Mouse (Mus musculus) CH12F3 (cell line): ENCODE results near the gene Ptpn14.

ENCODE experiments used
- in situ Hi-C: fragments of 300-500 bp; cut with MboI; formaldehyde crosslinking; loops from 2 replicates; pipeline ENCODE4 v1.14.3; 2020; ENCODE audit warnings: low sequenced_read_pairs

Gene Ptpn14

DNA sequence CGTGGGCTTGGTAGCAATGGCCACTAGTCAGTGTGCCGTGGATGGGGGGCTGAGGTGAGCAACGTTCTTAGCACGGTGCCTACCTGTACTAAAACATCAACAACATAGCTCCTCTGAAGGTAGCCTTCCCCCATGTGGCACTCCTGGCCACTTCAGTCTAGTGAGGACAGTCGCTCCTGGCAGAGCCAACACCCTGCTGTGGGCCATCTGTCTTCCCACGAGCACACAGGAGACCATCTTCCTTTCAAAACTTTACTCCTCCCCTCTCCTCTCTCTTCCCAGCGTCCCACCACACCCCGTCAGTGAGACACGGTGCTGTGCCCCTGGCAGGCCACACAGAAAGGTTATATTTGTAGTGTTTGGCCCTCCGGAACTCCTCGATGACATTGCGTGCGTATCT is 156.9 kb downstream of the Ptpn14 start:
- in situ Hi-C loops, result no loop called here

DNA sequence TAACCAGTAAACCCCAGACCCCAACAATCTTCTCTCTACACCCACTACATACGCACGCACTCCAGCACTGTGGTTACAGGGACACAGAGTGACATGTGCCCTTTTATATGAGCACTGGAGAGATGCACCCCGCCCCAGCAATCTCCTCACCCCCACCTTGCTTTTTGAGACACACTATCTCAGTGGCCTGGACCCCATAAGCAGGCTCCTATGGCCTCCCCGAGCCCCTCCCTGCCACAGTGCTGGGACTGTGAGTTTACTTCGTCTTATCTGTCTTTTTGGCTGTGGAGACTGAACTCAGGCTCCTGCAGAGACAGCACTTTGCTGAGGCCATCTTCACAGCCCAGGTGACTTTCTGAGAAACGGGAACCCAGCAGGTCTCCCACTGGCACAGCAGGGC is 157.9 kb downstream of the Ptpn14 start:
- in situ Hi-C loops, result no loop called here

DNA sequence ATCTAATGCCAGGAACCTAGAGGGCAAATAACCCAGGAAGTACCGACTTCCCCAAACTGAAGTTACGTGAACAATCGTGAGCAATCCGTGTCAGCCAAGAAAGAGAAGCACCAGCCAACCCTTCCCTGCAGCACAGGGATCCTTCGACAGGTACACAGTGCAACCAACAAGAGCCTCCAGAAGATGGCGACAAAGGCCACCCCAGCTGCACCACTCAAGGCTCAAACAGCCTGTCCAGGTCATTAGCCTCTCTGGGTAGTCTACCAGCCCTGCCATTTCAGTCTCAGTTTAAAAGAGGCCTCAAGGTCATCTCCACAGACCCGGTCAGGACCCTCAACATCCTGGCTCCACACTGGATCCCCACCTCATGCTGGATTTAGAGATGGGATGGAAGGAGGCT is 159.4 kb downstream of the Ptpn14 start:
- in situ Hi-C loops, result no loop called here

DNA sequence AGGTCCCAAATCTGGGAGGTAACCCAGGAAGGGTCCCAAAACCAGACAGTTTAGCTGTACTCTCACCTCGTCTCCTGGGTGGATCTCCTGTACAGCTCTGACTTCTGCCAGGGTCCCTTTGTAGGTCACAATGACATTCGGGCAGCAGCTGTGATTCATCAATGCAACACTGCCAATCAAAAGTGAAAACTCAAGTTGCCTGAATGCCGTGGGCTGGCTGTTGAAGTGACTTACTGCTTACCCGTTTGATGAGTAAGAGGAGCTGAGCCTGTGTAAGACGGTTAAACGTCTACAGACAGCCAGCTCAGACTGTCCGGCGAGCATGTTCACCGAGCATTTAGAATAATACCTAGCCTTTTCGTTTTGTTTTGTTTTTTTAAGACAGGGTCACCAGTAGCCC is 160.7 kb downstream of the Ptpn14 start:
- in situ Hi-C loops, result no loop called here

DNA sequence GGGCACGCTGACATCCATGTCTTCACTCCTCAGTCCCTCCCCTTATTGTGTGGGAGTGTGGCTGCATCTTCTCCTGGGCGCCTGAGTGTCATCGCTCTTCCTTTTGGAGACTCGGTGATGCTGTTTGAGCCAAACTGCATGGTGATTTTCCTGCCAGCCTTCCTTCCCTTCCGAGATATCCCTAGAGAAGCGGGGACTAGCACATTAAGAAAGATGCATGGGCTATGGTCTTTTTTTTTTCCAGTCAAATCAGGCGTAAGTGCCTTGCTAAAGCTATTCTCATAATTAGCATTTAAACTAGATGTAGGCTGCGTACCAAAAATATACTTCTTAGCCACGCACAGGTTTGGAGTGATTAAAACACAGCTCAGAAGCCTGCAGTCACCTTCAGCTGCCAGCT is 166.1 kb downstream of the Ptpn14 start:
- in situ Hi-C loops, result no loop called here

DNA sequence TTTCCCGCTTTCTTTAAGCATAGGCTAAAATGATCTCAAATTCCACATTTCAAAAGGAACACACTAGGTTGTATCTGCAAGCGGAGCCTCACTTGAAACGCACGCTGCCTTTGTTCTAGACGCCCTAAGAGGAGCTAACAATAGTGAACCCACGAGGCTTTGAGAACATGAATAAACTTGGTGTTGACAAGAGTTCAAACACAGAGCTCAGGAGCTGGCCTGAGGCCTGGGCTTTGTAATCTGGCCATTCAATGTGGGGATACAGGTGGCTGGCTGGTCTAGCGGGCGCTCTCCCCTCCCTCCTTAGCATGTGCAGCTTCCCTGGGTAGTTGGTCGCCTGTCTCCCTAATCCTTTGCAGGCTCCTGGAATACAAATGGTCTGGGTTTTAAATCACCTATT is 169.8 kb downstream of the Ptpn14 start:
- in situ Hi-C loops, result no loop called here

DNA sequence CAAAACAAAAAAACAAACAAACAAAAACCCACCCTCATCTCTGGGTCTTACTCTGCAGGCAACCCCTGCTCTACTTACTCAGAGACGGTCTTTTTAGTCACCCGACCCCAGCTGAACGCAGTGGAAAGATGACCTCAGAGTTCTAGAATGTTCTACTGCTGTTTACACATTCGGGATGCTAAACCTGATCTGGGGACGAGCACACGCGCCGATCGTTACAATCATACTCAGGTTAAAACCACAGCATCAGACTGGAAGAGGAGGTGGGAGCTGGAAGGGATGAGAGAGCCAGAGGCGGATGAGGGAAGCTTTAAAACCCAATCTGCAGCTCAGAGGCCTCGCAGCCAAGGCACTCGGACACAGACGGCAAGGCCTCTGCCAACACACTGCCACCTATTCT is 170.6 kb downstream of the Ptpn14 start:
- in situ Hi-C loops, result no loop called here

DNA sequence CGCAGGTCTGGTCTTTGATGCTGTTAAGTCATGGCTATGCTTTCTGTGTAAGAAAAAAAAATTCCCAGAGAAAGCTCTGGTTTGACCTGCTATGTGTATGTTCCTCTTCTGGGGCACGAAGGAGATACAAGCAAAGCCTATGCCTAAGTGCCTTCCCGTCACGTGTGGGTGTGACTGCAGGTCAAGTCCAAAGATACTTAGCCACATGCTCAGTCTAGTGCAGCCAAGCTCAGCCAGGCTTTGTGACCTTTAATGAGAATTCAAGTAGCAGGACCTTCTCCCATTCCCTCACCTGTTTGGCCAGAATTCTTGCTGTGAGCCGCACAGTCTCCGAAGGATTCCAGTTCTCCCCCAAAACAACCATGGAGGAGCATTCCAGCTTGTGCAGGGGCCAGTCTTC is 171.5 kb downstream of the Ptpn14 start:
- in situ Hi-C loops, result no loop called here

DNA sequence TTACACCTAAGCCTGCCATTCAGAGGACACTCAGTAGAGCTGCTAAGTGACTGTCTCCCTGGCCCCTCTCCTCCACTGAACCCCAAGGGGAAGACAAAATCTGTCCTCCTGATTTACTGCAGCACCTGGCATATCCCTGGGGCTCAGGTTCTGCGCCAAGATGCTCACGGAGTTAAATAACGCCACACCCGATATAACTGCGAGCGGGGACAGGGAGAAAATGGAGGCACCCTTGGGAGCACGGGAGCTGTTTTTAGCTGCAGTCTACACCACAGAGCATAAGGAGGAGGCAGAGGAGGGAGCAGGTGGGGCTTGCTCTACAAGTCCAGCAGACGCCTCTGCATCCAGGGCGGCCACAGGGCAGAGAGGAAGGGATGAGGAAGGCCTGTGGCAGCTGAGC is 174.3 kb downstream of the Ptpn14 start:
- in situ Hi-C loops, result no loop called here

DNA sequence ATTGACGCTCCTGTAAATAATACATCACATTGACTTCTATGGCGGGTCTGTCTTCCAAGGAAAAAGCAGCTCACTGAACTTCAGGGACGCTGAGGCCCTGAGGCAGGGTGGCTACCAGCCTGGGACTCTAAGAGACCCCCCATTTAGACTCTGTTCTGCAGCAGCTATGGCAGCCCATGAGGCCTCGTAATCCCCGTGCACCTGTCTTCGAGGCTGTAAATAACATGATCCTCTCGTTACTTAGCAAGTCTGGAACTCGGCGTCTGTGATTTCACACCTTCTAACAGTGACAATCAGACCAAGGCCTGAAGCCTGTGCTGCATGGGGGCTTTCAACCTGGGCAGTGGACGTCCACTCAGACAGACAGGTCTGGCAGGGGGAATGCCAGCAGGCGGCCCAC is 175.1 kb downstream of the Ptpn14 start:
- in situ Hi-C loops, result no loop called here

DNA sequence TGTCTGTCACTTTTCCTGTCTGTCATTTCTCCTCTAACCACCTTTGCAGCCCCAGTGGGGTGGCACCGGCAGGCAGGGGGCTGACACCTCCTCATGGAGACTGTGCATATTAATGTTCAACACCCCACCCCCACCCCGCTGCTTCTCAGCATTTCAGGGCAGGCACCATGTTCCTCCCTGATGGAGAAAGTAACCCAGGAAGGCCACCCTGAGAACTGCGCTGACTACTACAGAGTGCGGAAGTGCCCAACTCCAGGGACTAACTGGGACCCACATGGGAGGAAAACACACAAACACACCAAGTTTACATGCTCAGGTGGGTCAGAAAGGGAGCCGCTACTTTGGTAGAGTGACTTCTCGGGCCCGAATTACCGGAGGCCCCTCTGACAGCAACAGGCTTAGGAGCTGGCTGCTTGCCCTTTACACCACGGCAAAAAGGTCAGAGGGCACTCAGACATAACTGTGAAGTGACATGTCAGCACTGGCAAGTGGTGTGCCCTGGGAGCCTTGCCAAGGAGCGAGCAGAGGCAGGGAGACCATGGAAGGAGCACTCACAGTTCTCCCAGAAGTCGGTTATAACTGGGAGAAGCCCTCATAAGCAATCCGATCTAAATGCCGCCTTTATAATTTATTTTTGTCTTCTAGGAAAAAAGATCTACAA is 182.7 kb downstream of the Ptpn14 start:
- in situ Hi-C loops, result no loop called here

DNA sequence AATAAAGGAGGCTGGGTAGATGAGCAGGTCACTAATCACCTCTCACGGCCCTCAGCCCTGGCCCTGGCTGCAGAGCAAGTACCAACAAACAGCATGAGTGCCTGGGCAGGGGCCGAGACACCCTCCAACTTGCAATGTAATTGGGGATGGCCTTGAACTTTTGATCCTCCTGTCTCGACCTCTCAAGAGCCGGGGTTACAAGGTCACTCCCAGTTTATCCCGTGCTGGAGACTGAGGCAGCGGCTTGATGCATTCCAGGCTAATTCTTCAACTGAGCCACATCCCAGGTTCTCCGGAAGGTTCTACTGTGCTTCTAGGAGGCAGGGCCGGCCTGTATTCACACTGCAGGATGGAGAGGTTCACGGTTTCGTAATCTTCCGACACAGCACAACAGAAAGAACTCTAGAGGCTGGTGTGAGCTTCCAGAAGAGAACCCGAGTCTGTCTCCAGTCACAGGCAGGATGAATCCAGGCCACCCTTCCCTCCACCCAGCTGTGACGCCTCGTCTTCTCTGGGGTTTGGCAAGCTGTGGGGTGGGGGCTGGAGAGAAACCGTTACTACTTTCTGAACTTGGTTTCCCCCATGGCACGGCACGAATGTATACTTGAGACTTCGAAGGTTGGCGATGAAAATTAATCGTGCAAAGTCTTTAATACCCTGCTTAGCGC is 185.2 kb downstream of the Ptpn14 start:
- in situ Hi-C loops, result no loop called here

DNA sequence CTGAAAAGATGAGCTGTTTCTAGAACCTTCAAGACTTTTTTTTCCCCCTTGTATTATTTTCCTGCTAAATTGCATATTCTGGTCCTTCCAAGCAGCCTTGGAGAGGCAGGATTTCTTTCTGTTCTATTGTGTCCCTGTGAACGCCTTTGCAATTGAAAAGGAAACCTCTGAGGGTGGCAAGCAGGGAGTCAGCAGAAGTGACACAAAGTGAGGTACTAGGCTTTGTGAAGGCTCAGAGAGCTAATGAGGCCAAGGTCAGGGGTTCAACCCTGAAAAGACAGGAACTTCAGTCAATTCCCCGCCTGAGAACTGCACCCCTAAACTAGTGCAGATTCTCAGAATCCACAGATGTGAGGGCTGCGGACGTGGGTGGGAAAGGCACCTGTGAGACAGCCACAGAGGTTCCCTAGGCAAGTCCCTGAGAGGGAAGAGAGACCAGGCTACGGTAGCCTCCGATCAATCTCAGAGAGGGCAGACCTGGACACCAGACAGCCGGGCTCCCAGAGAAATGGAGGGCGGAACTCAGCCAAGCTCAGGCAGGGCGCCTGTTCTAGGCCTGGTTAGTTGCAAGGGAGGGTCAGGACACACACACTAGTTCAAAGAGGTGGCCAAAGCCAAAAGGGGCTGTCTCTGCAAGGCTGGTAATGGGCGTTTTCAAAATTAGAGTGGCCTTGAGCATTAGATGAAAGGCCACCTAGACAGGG is 188.5 kb downstream of the Ptpn14 start:
- in situ Hi-C loops, result no loop called here

DNA sequence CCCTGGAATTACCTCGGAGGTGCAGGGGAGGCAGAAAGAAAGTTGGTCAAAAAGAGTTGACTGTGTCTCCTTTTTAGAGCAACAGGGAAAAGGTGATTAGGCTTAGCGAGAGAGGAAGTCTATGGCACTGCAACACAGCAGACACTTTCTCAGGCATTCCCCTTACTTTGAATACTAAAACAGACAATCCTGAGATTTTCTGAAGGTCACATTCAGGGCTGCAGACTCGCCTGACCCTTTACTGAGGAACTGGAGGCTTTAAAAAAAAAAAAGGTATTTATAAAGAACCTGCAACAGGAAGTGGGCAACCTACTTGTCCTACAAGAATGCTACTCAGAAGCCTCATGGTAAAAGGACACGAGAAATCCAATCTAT is 189.0 kb downstream of the Ptpn14 start:
- in situ Hi-C loops, result no loop called here

DNA sequence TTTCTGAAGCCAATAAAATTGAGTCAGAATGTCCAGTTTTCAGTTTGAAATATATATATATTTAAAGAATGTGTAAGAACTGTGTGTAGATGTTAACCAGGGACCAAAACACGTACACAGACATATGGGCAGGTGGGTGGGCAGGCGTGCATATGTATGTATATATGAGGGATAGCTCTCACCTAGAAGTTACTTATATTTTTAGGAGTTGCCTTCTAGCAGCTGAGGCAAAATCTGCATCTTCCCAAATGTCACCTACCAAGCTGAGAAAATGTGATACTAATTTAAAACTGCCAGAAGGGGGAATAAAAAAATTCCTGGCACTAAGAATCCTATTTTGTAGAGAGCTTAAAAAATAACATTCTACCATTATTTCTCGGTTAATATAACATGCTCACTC is 191.7 kb downstream of the Ptpn14 start:
- in situ Hi-C loops, result no loop called here

DNA sequence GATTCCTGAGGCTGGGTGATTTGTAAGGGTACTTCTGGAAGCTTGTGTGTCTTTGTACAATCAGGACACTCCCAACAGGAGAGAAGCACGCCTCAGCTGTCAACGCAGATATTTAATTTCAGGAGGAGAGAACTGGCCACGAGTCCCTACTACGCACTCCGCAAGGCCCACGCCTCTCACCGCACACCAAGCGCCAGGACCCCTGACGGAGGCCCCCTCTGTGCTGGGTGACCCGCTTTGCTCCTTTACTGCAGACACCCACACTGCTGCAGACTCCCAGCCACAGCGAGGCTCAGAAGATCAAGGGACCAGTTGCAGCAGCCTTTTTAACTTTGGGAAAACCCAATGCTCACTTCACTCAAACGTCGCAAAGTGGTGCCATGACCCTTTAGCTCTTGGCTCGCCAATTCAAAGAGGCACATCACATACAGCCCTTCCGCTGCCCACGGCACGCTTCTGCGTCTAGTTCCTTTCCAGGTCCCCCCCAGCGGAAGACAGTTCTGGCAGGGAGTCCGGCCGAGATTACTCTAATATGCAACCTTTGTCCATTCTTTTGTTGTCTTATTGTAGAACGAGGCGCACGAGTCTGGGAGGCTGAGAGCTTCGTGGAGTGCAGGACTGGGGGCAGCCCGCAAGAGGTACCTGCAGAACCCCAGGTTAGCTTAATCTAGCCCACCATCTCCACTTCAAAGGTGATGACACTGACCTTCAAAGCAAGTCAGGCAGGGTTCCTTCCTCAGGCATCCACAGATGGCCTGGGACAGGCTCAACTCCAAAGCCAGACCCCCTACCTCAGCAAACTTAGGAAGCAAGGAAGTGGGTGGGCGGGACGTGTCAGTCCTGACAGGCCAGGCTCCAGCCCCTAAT is 192.9 kb downstream of the Ptpn14 start:
- in situ Hi-C loops, result no loop called here

DNA sequence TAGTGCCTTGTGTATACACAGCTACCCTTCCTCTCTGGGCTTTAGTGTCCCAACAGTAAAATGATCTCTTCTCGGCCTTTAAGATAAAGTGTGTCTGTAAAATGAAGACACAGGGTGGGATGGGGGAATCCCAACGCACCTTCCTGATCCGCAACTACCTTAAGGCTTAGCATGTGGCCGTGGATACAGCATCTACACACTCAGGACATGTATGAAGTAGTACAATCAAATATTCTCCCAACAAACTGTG is 193.4 kb downstream of the Ptpn14 start:
- in situ Hi-C loops, result no loop called here

DNA sequence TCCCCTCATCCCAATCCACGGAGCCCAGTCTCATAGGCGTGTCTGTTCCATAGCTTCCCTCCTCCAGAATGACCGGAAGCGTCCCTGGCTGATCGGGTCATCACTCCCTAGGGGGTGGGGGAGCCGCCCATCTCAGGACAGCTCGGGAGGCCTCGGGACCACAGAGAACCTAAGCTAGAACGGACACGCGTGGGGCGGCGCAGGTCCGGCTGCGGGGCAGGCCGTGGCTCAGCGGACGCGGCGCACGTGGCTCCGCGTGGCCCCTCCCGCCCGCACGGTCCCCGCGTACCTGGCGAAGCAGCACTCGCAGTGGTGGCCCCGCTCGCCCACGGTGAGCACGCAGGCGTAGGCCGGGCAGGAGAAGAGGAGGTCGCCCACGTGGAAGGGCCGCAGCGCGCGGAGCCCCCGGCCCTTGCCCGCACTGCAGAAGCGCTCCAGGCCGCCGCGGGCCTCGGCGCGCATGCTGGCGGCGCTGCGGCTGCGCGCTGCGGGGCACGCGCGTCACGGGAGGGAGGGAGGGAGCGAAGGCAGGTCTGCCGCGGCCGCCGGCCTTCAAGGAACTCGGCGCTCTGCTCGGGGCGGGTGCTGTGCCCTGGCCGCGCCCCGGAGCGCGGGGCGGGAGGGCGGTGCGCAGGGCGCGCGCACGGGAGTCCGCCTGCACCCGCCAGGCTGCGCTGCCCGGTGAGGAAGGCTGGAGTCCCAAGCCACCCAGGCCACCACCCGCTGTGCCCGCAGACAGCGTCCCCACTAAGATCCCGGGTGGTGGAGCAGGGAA is 193.9 kb downstream of the Ptpn14 start, which contains the start of gene Smyd2:
TSS of gene Smyd2 (minus strand) at position 546 of the 775 bp plus-strand sequence.
- in situ Hi-C loops, result no loop called here

DNA sequence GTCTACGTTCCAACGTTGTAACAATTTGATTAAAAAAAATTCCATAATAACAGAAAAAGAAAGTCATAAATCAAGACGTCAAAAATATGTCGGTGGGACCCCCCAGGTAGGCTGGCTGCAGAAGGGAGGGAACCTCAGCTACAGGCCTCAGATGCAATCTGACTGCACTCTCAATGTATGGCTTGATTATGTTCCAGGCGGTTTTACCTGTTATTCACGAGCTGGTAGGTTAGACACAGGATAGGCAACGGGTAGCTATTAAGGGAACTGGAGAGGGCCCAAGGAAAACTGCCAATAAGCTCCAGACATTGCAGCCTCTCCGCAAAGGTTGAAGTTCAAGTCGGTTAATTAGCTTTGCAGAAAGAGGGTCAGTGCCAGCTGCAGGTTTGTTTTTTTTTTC is 194.7 kb downstream of the Ptpn14 start:
- in situ Hi-C loops, result no loop called here

DNA sequence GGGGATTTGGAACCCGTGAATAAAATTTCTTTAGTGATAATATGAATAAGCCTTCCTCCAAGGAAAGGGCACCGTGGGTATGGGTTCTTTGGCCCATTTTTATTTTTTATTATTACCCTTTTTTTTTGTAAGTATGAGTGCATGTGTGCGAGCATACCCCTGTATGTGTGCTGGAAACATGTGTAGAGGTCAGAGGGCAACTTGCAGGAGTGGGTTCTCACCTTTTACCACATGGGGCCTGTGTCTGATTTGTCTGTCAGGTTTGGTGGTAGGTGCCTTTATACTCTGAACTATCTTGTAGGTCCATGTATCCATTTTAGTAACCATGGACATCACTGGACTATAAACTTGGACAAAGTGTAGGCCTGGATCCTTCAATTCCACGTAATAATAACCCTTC is 195.1 kb downstream of the Ptpn14 start:
- in situ Hi-C loops, result no loop called here
